ENCODE assay signal across 8 mouse cellular contexts in the genomic region with DNA sequence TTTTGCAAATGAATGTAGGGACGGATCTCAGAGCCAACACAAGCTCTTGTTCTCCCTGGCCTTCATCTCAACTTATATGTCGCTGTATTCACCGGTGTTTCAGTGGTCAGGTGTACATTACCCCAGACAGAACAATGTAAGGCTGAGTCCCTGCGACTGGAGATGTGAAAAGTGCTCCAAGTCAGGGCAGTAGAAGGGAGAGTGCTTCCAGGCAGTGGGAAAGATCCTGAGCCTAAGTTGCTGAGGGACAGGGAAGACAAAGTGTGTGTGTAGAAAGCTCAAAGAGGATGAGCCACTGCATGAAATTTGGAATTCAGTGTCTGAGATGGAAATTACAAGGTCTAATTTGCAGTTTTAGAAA. TPM values are rescaled to one million over a fixed set of nuclear protein-coding genes. Genes with fewer than 3 reads are reported as not detected.
DNase-seq lines count a peak whose midpoint lies in the region; ATAC-seq and TF ChIP-seq lines count a peak whose summit lies in the region.

No protein-coding gene starts in this region.

- H3K4me1 ChIP-seq in heart, embryonic 14.5 days (ENCODE audit: control insufficient read depth in 2 of 2, insufficient read depth in 2 of 2, low read length in 2 of 2), result peaks cover 0 to 16% of the 10 kb centered on the region in 2 experiments; a peak in 3 of 4 replicates
- H3K4me1 ChIP-seq in MEL (ENCODE audit: control insufficient read depth in 1 of 2, insufficient read depth in 2 of 2, low read length in 2 of 2), result peaks cover 0 to 3% of the 10 kb centered on the region in 2 experiments; a peak in 1 of 4 replicates
- 0 out of 2 replicates have a peak, but pooled peaks cover 3% of the 10 kb centered on the region for H3K4me1 ChIP-seq in hindbrain, embryonic 11.5 days (replicated peaks; ENCODE audit: control insufficient read depth, insufficient read depth, low read length)
- H3K4me1 ChIP-seq in midbrain, embryonic 11.5 days (ENCODE audit: control insufficient read depth, insufficient read depth, low read length), result peaks cover 5% of the 10 kb centered on the region; the same call in 1 of the 2 replicates

- H3K36me3 ChIP-seq in heart, embryonic 14.5 days (ENCODE audit: control insufficient read depth, insufficient read depth, low read length), result no peaks in the 10 kb centered on the region
- peaks cover 3 to 4% of the 10 kb centered on the region in 2 experiments; a peak in 3 of 4 replicates for H3K36me3 ChIP-seq in MEL (ENCODE audit: control insufficient read depth in 1 of 2, insufficient read depth in 2 of 2, low read length in 2 of 2)
- H3K36me3 ChIP-seq in hindbrain, embryonic 11.5 days (ENCODE audit: control insufficient read depth, insufficient read depth, low read length), result no peaks in the 10 kb centered on the region
- no peaks in the 10 kb centered on the region for H3K36me3 ChIP-seq in midbrain, embryonic 11.5 days (ENCODE audit: control insufficient read depth, insufficient read depth, low read length)

- TF ChIP-seq RAD21 in MEL (IDR thresholded peaks at IDR 0.05; ENCODE audit: low read depth, low read length), result no peak

- TF ChIP-seq POLR2A in MEL (IDR thresholded peaks at IDR 0.05; ENCODE audit: control insufficient read depth in 1 of 2, insufficient read depth in 1 of 2, low read depth in 1 of 2, low read length in 2 of 2, poor library complexity in 1 of 2), result no peak

- no peaks in the 10 kb centered on the region for H3K27me3 ChIP-seq in heart, embryonic 14.5 days (ENCODE audit: control insufficient read depth, insufficient read depth, low read length)
- no peaks in the 10 kb centered on the region for H3K27me3 ChIP-seq in MEL (ENCODE audit: control insufficient read depth in 1 of 2, insufficient read depth in 2 of 2, low read length in 2 of 2)
- H3K27me3 ChIP-seq in hindbrain, embryonic 11.5 days (ENCODE audit: control insufficient read depth, insufficient read depth, low read length), result 0 out of 2 replicates have a peak, but pooled peaks cover 2% of the 10 kb centered on the region
- H3K27me3 ChIP-seq in midbrain, embryonic 11.5 days (ENCODE audit: control insufficient read depth, insufficient read depth, low read length), result no peaks in the 10 kb centered on the region

- peak overlapping the region; percentile 93 for H3K9ac ChIP-seq in heart, embryonic 14.5 days (ENCODE audit: low read length)
- peak overlapping the region; percentile 59 for H3K9ac ChIP-seq in MEL (ENCODE audit: control insufficient read depth, low read depth, low read length, poor library complexity, severe bottlenecking)
- H3K9ac ChIP-seq in hindbrain, embryonic 11.5 days (ENCODE audit: low read depth, low read length), result peak overlapping the region; percentile 87
- H3K9ac ChIP-seq in midbrain, embryonic 11.5 days (ENCODE audit: low read length), result peak overlapping the region; percentile 85

- intact Hi-C loops in heart, postnatal 10 days (cut with DNase I), result loop anchor here (1.0 to 10.0 kb wide), 2 partner anchors 26 to 238 kb away; a partner anchor contains a TSS
- intact Hi-C loops in left cerebral cortex, postnatal 36 days (cut with DNase I), result loop anchor here (1.0 to 5.0 kb wide), 3 partner anchors 45 to 305 kb away; a partner anchor contains a TSS

- H3K4me2 ChIP-seq in heart, embryonic 14.5 days (ENCODE audit: low read length), result peak overlapping the region; percentile 68
- H3K4me2 ChIP-seq in hindbrain, embryonic 11.5 days (replicated peaks; ENCODE audit: low read depth, low read length), result peak overlapping the region; percentile 76
- peak overlapping the region; percentile 76 for H3K4me2 ChIP-seq in midbrain, embryonic 11.5 days

- no peak for TF ChIP-seq CTCF in MEL (IDR thresholded peaks at IDR 0.05 in 2 of 3, conservative IDR thresholded peaks at IDR 0.05 in 1 of 3; ENCODE audit: control insufficient read depth in 1 of 3, insufficient read depth in 1 of 3, low read depth in 2 of 3, low read length in 3 of 3, poor library complexity in 1 of 3, severe bottlenecking in 1 of 3)

- peaks cover 38% of the 10 kb centered on the region for H3K79me2 ChIP-seq in MEL (ENCODE audit: control insufficient read depth, insufficient read depth, low read length, poor library complexity)

- WGBS in heart, embryonic 14.5 days, result 4% methylated on average over 4 of the region's 4 CpGs
- WGBS in hindbrain, embryonic 11.5 days, result under 1% methylated on average over 4 of the region's 4 CpGs
- 4% methylated on average over 4 of the region's 4 CpGs for WGBS in midbrain, embryonic 11.5 days

- TF ChIP-seq EP300 in MEL (IDR thresholded peaks at IDR 0.05; ENCODE audit: low read depth in 1 of 2, low read length in 2 of 2), result no peak

- no peak for DNase-seq in heart, postnatal 10 days
- DNase-seq in MEL (ENCODE audit: low read depth, low spot score), result no peak
- DNase-seq in hindbrain, embryonic 11.5 days (ENCODE audit: low spot score), result no peak
- no peak for DNase-seq in midbrain, embryonic 11.5 days (ENCODE audit: low spot score, missing footprints)
- DNase-seq in left cerebral cortex, postnatal 36 days (ENCODE audit: low spot score in 2 of 2), result no peak
- no peak for DNase-seq in thymus, postnatal 14 days
- DNase-seq in c-Kit-positive CD71-positive TER-119-positive erythroid progenitor cells, embryonic 14.5 days (ENCODE audit: low spot score), result no peak

- no peak for ATAC-seq in heart, embryonic 14.5 days (ENCODE audit: insufficient number of reproducible peaks, insufficient read depth, low FRiP score, low read depth)
- ATAC-seq in hindbrain, embryonic 11.5 days (ENCODE audit: low FRiP score), result no peak
- ATAC-seq in midbrain, embryonic 11.5 days (ENCODE audit: low FRiP score), result no peak

- peaks cover 3% of the 10 kb centered on the region; the same call in 1 of the 2 replicates for H3K9me3 ChIP-seq in heart, embryonic 14.5 days (ENCODE audit: control insufficient read depth, low read length)
- no peaks in the 10 kb centered on the region for H3K9me3 ChIP-seq in MEL (replicated peaks; ENCODE audit: insufficient read depth, low read length)
- H3K9me3 ChIP-seq in hindbrain, embryonic 11.5 days (ENCODE audit: control insufficient read depth, low read length), result no peaks in the 10 kb centered on the region
- H3K9me3 ChIP-seq in midbrain, embryonic 11.5 days (ENCODE audit: control insufficient read depth, low read length), result no peaks in the 10 kb centered on the region

- H3K4me3 ChIP-seq in heart, embryonic 14.5 days (ENCODE audit: control insufficient read depth in 1 of 2, insufficient read depth in 1 of 2, low read depth in 1 of 2, low read length in 2 of 2), result peak overlapping the region; percentile 86 to 93
- peak overlapping the region; percentile 55 to 62 for H3K4me3 ChIP-seq in MEL (ENCODE audit: control insufficient read depth in 1 of 2, insufficient read depth in 1 of 2, low read depth in 2 of 2, low read length in 2 of 2)
- H3K4me3 ChIP-seq in hindbrain, embryonic 11.5 days (ENCODE audit: low read depth, low read length), result peak overlapping the region; percentile 92
- peak overlapping the region; percentile 87 for H3K4me3 ChIP-seq in midbrain, embryonic 11.5 days (ENCODE audit: low read depth, low read length)

- peak overlapping the region; percentile 81 to 90 for H3K27ac ChIP-seq in heart, embryonic 14.5 days (replicated peaks in 1 of 2; ENCODE audit: control insufficient read depth in 1 of 2, insufficient read depth in 1 of 2, low read depth in 2 of 2, low read length in 2 of 2)
- H3K27ac ChIP-seq in MEL (ENCODE audit: control insufficient read depth, low read depth, low read length), result peak overlapping the region; percentile 57
- no peak overlapping the region for H3K27ac ChIP-seq in hindbrain, embryonic 11.5 days (ENCODE audit: low read depth, low read length)
- no peak overlapping the region for H3K27ac ChIP-seq in midbrain, embryonic 11.5 days (ENCODE audit: low read depth, low read length)

TF ChIP-seq in MEL, 35 proteins besides CTCF, POLR2A, EP300 and RAD21 (continues in another document):
- TF ChIP-seq USF2 (IDR thresholded peaks at IDR 0.05; ENCODE audit: borderline replicate concordance in 1 of 2, insufficient read depth in 1 of 2, low read depth in 1 of 2, low read length in 2 of 2) (no peak), UBTF (IDR thresholded peaks at IDR 0.05; ENCODE audit: borderline replicate concordance, insufficient read depth, low read depth, low read length) (no peak), ZKSCAN1 (IDR thresholded peaks at IDR 0.05; ENCODE audit: low read depth, low read length) (no peak), BHLHE40 (IDR thresholded peaks at IDR 0.05; ENCODE audit: borderline replicate concordance, low read depth, low read length) (no peak), HCFC1 (IDR thresholded peaks at IDR 0.05; ENCODE audit: low read depth, low read length) (no peak)

RNA-seq across cellular contexts. Expression of a gene that starts 0.7 kb away (rescaled TPM):
- polyA plus RNA-seq in heart, embryonic 14.5 days (2014; fragmentation: Nextera tagmentation; extraction: Ambion mirVana), result 70.6 and 72.1 TPM in 2 replicates
- total RNA-seq in heart, postnatal 10 days (2021), result 10 to 100 TPM; 41.3 to 51.3 TPM
- total RNA-seq in MEL (2012; rRNA removed), result 40.9 and 48.7 TPM in 2 replicates
- polyA plus RNA-seq in MEL (2012; ENCODE audit: insufficient read depth in 1 of 2, insufficient read length in 2 of 2, low read depth in 1 of 2, low replicate concordance in 2 of 2, missing spikeins in 1 of 2), result 100 to 1,000 TPM in 1 of 2 experiments, 10 to 100 TPM in 1; 77.4 to 202 TPM
- 104 and 113 TPM in 2 replicates for polyA plus RNA-seq in hindbrain, embryonic 11.5 days (2014; fragmentation: Nextera tagmentation; extraction: Ambion mirVana)
- polyA plus RNA-seq in midbrain, embryonic 11.5 days (2014; fragmentation: Nextera tagmentation; extraction: Ambion mirVana), result 82.2 and 87.5 TPM in 2 replicates
- 10 to 100 TPM; 49.7 to 84.5 TPM for total RNA-seq in left cerebral cortex, postnatal 36 days (2021)

RNA-seq across cellular contexts. Expression of a gene that starts 26.3 kb away (rescaled TPM):
- polyA plus RNA-seq in heart, embryonic 14.5 days (2014; fragmentation: Nextera tagmentation; extraction: Ambion mirVana), result 119 and 124 TPM in 2 replicates
- 10 to 100 TPM; 56.8 to 57.4 TPM for total RNA-seq in heart, postnatal 10 days (2021)
- total RNA-seq in MEL (2012; rRNA removed), result 191 and 232 TPM in 2 replicates
- polyA plus RNA-seq in MEL (2012; ENCODE audit: insufficient read depth in 1 of 2, insufficient read length in 2 of 2, low read depth in 1 of 2, low replicate concordance in 2 of 2, missing spikeins in 1 of 2), result 1,000 to 10,000 TPM in 1 of 2 experiments, 100 to 1,000 TPM in 1; 228 to 1,181 TPM
- polyA plus RNA-seq in hindbrain, embryonic 11.5 days (2014; fragmentation: Nextera tagmentation; extraction: Ambion mirVana), result 245 and 259 TPM in 2 replicates
- 276 and 303 TPM in 2 replicates for polyA plus RNA-seq in midbrain, embryonic 11.5 days (2014; fragmentation: Nextera tagmentation; extraction: Ambion mirVana)
- total RNA-seq in left cerebral cortex, postnatal 36 days (2021), result 10 to 100 TPM; 48.2 to 48.8 TPM

RNA-seq across cellular contexts. Expression of a gene that starts 42.4 kb away (rescaled TPM):
- polyA plus RNA-seq in heart, embryonic 14.5 days (2014; fragmentation: Nextera tagmentation; extraction: Ambion mirVana), result 31.9 and 33.8 TPM in 2 replicates
- total RNA-seq in heart, postnatal 10 days (2021), result 10 to 100 TPM; 22.7 to 24.3 TPM
- total RNA-seq in MEL (2012; rRNA removed), result 19.7 and 24.9 TPM in 2 replicates
- 10 to 100 TPM in 1 of 2 experiments, not detected in 1; 33.7 TPM for polyA plus RNA-seq in MEL (2012; ENCODE audit: insufficient read depth in 1 of 2, insufficient read length in 2 of 2, low read depth in 1 of 2, low replicate concordance in 2 of 2, missing spikeins in 1 of 2)
- polyA plus RNA-seq in hindbrain, embryonic 11.5 days (2014; fragmentation: Nextera tagmentation; extraction: Ambion mirVana), result 31.3 and 33.4 TPM in 2 replicates
- polyA plus RNA-seq in midbrain, embryonic 11.5 days (2014; fragmentation: Nextera tagmentation; extraction: Ambion mirVana), result 27.3 and 31.0 TPM in 2 replicates
- 10 to 100 TPM; 32.1 to 38.1 TPM for total RNA-seq in left cerebral cortex, postnatal 36 days (2021)

Comparison
In these comparisons a context has a peak if more than half of its experiments do, and no peak if none do; other contexts are left out.
1. H3K27ac ChIP-seq: peak in heart, embryonic 14.5 days (2 of 2) and MEL (single experiment); none in hindbrain, embryonic 11.5 days (single experiment) and midbrain, embryonic 11.5 days (single experiment).
2. Peak in every context shown above with its lines, with median percentiles within 50 percentile points of each other: H3K4me2 ChIP-seq, H3K4me3 ChIP-seq and H3K9ac ChIP-seq.